Mouse (Mus musculus) kidney, embryonic 14.5 days (tissue): ENCODE measurements around the gene Rfc1. TPM values are rescaled to one million over a fixed set of nuclear protein-coding genes. Genes with fewer than 3 reads are reported as not detected.
"Not testable (repeated sequence)": the region's sequence is repeated elsewhere in the genome, so short reads cannot be mapped to it uniquely, and the experiment has no call there.

Experiments
- ATAC-seq: fragments of 200-750 bp; cut with Nextera tagmentation; 2 replicates; pipeline ENCODE4 v1.8.0; 2017; ENCODE audit warnings: moderate number of reproducible peaks, mild to moderate bottlenecking, moderate TSS enrichment, moderate library complexity; ENCODE audit not compliant: low FRiP score, low TSS enrichment
- H3K27ac ChIP-seq: fragments of 300-500 bp; sonication (generic); 2 replicates; pipeline ENCODE4 v1.5.1; 2014; ENCODE audit warnings: low read depth, mild to moderate bottlenecking, low read length, moderate library complexity, mixed read lengths
- H3K27me3 ChIP-seq: fragments of 300-500 bp; sonication (generic); 2 replicates; pipeline ENCODE4 v1.6.1; 2014; ENCODE audit warnings: mild to moderate bottlenecking, low read length; ENCODE audit not compliant: control insufficient read depth, insufficient read depth
- H3K36me3 ChIP-seq: fragments of 300-500 bp; sonication (generic); 2 replicates; pipeline ENCODE4 v1.6.1; 2014; ENCODE audit warnings: low read length, mixed read lengths; ENCODE audit not compliant: control insufficient read depth, insufficient read depth
- H3K4me1 ChIP-seq: fragments of 300-500 bp; sonication (generic); 2 replicates; pipeline ENCODE4 v1.6.1; 2014; ENCODE audit warnings: low read length, mixed read lengths; ENCODE audit not compliant: control insufficient read depth, insufficient read depth
- H3K4me2 ChIP-seq: fragments of 300-500 bp; sonication (generic); replicated peaks from 2 replicates; pipeline ENCODE4 v1.6.1; 2014; ENCODE audit warnings: low read depth, mild to moderate bottlenecking, low read length
- H3K4me3 ChIP-seq: fragments of 300-500 bp; sonication (generic); 2 replicates; pipeline ENCODE4 v1.5.1; 2014; ENCODE audit warnings: mild to moderate bottlenecking, low read length
- H3K9ac ChIP-seq: fragments of 300-500 bp; sonication (generic); 2 replicates; pipeline ENCODE4 v1.6.1; 2014; ENCODE audit warnings: low read depth, mild to moderate bottlenecking, low read length, moderate library complexity
- H3K9me3 ChIP-seq: fragments of 300-500 bp; sonication (generic); 2 replicates; pipeline ENCODE4 v1.6.1; 2016; ENCODE audit warnings: low read length; ENCODE audit not compliant: control insufficient read depth
- WGBS: fragments of 180-500 bp; shearing (Covaris S2); extraction: QIAGEN DNeasy Blood & Tissue Kit; methylation state at CpG from one replicate; pipeline ENCODE4 v1.1.7; 2014; 5-methylcytosine and 5-hydroxymethylcytosine counted together
- polyA plus RNA-seq: library from polyadenylated mRNA; unstranded; fragments of >200 nt; fragmentation: Nextera tagmentation; extraction: Ambion mirVana; gene quantifications from 2 replicates; pipeline ENCODE4 v1.2.1, GENCODE M21; 2014

Rfc1 gene
- polyA plus RNA-seq, 1 experiment from 2014 or later = 100 TPM

DNA sequence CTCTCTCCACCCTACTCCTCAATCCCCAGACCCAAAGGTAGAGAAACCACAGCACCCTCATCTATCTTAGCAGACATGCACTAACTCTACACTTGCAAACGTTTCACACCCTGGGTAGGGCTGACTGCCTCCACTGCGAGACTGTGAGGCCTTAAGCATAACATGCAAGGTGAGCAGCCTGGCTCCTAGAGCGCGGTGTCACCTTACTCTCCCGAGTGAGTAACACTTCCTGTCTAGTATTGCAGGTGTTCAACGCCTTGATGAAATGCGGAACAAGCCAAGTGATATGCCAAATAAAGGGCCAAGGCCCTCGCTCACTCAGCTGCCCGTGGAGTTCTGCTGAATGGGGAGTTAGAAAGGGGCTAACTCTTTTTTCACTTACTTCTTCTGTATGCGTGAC lies 13.3 kb downstream of the Rfc1 start:
- H3K27me3 ChIP-seq = no peaks in the 10 kb centered on the region
- H3K36me3 ChIP-seq = peaks cover 17% of the 10 kb centered on the region; the same call in 1 of the 2 replicates
- WGBS = 46% methylated on average over 10 of the region's 10 CpGs
- H3K4me3 ChIP-seq = no peak overlapping the region
- no peak for ATAC-seq
- no peaks in the 10 kb centered on the region for H3K9me3 ChIP-seq
- no peak overlapping the region for H3K9ac ChIP-seq
- no peak overlapping the region for H3K27ac ChIP-seq
- peaks cover 4% of the 10 kb centered on the region; the same call in 1 of the 2 replicates for H3K4me1 ChIP-seq
- no peak overlapping the region for H3K4me2 ChIP-seq

DNA sequence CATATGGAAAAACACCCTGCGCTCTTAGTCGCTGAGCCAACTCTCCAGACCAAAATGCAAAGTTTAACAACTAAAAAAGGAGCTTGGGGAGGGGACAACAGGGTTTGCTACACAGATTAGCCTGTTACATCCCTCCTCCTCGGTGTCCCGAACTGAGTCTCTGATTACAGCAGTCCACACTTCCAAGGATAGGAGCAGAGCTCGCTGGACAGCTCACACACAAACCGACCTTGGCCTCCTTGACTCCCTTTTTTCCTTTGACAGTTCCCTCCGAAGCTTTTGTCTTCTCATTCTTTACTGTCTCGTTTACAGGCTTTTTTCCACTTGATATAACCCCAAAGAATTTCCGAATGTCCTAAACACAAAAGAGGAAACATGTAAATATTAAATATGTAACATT lies 16.3 kb downstream of the Rfc1 start:
- no peak for ATAC-seq
- no peak overlapping the region for H3K4me2 ChIP-seq
- peaks cover 30% of the 10 kb centered on the region; the same call in 1 of the 2 replicates for H3K36me3 ChIP-seq
- peaks cover 4% of the 10 kb centered on the region; the same call in 1 of the 2 replicates for H3K4me1 ChIP-seq
- no peak overlapping the region for H3K27ac ChIP-seq
- 93% methylated on average over 9 of the region's 9 CpGs for WGBS
- no peaks in the 10 kb centered on the region for H3K27me3 ChIP-seq
- H3K9me3 ChIP-seq = no peaks in the 10 kb centered on the region
- H3K4me3 ChIP-seq = no peak overlapping the region
- no peak overlapping the region for H3K9ac ChIP-seq

DNA sequence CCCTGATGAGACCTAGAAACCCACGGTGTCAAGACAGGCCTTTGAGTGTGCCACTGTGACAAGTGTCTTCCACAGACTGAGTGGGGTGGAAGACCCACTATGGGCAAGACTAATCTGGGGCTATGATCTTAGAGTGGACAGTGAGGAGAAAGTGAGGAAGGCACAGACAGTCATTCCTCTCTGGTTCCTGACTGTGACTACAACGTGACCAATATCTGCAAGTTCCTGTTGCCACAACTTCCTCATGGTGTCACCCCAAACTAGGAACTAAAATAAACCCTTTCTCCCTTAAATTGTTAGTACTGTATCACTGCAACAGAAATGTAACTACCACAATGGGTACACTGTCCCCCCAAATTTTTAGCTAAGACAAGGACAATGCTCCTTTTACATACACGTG lies 26.6 kb downstream of the Rfc1 start:
- Histone ChIP-seq H3K36me3 (peaks cover 52% of the 10 kb centered on the region; the same call in 1 of the 2 replicates), H3K27me3 (no peaks in the 10 kb centered on the region), H3K4me2 (no peak overlapping the region), H3K4me3 (no peak overlapping the region), H3K9ac (no peak overlapping the region), H3K9me3 (no peaks in the 10 kb centered on the region), H3K27ac (no peak overlapping the region), H3K4me1 (no peaks in the 10 kb centered on the region)
- WGBS = 95% methylated on average over 3 of the region's 3 CpGs
- ATAC-seq = no peak

DNA sequence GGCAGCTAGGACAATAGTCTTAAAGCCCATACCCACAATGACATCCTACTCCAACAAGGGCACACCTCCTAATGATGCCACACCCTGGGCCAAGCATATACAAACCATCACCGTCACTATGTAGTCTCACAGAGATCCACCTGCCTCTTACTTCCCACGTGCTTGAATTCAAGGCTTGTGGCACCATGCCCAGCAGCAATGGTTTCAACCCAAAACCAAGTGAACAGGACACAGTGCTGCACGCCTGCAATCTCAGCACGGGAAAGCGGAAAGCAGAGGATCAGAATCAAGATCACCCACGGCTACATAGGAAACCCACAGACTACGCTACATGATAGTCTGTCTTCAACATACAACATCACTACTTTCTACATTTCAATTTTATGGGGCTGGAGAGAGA lies 27.3 kb downstream of the Rfc1 start:
- Histone ChIP-seq H3K27ac (no peak overlapping the region), H3K36me3 (peaks cover 52% of the 10 kb centered on the region; the same call in 1 of the 2 replicates), H3K4me3 (no peak overlapping the region), H3K9me3 (no peaks in the 10 kb centered on the region), H3K4me2 (no peak overlapping the region), H3K4me1 (no peaks in the 10 kb centered on the region), H3K9ac (no peak overlapping the region), H3K27me3 (no peaks in the 10 kb centered on the region)
- ATAC-seq = no peak
- WGBS = 95% methylated on average over 7 of the region's 7 CpGs

DNA sequence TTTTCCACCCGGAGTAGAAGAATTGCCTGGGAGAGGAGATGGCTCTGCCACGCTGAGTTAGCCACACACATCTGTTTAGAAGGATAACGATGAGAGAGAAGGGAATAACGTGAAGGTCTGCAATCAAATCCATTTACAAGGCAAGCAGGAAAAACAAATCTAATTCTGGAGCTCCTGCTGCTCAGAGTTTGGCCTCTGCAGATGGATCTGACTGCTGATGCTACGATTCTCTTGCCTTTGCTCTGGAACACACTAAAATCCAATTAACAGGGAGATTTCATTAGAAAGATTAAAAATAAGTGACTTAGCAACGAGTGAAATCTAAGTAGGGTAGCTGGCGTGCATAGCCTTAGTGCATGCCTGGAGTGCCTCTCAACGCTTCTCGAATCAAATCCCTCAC lies 30.0 kb downstream of the Rfc1 start:
- no peak overlapping the region for H3K4me3 ChIP-seq
- no peaks in the 10 kb centered on the region for H3K9me3 ChIP-seq
- H3K4me1 ChIP-seq = no peaks in the 10 kb centered on the region
- no peak for ATAC-seq
- H3K27me3 ChIP-seq = no peaks in the 10 kb centered on the region
- no peak overlapping the region for H3K27ac ChIP-seq
- no peak overlapping the region for H3K4me2 ChIP-seq
- H3K36me3 ChIP-seq = peaks cover 54% of the 10 kb centered on the region
- 84% methylated on average over 9 of the region's 9 CpGs for WGBS
- no peak overlapping the region for H3K9ac ChIP-seq

DNA sequence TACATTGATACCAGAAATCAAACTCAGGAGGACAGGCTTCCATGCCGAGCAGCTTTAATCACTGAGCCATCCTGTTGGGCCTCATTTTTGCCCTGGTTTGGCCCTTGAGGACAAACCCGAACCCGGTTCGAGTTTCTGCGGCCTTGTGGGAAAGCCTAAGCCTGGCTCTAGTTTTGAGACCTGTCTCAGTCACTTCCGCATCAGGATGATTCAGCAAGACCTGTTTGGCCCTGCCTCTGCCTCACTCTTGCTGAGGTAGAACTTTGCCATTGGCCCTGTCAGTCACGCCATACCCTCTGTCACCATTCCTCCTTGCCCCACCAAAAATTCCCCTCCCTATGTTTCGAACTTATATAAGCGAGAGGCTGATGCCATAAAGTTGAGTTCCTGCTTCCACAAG lies 35.3 kb downstream of the Rfc1 start:
- Histone ChIP-seq H3K4me1 (no peaks in the 10 kb centered on the region), H3K27ac (no peak overlapping the region), H3K4me3 (no peak overlapping the region), H3K4me2 (no peak overlapping the region), H3K36me3 (peaks cover 61% of the 10 kb centered on the region), H3K9ac (no peak overlapping the region), H3K27me3 (no peaks in the 10 kb centered on the region), H3K9me3 (no peaks in the 10 kb centered on the region)
- no peak for ATAC-seq
- whole genome bisulfite sequencing = 89% methylated on average over 9 of the region's 9 CpGs

DNA sequence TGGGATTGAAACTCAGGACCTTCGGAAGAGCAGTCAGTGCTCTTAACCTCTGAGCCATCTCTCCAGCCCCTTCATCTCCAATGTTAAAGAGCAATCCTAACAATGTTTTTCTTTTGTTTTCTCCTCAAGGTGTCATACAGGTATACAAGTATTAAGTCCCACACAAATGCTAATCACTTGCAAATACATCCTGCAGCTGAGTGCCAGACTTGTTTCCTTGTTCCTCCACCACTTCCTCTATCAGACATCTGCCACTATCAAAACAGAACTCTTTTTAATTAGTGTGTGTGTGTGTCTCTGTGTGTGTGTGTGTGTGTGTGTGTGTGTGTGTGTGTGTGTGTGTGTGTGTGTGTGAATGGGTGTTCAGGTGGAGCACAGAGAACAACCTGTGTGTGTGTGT lies 35.8 kb downstream of the Rfc1 start:
- 96% methylated on average over 1 of the region's 1 CpGs for WGBS
- H3K27ac ChIP-seq = not testable (repeated sequence)

DNA sequence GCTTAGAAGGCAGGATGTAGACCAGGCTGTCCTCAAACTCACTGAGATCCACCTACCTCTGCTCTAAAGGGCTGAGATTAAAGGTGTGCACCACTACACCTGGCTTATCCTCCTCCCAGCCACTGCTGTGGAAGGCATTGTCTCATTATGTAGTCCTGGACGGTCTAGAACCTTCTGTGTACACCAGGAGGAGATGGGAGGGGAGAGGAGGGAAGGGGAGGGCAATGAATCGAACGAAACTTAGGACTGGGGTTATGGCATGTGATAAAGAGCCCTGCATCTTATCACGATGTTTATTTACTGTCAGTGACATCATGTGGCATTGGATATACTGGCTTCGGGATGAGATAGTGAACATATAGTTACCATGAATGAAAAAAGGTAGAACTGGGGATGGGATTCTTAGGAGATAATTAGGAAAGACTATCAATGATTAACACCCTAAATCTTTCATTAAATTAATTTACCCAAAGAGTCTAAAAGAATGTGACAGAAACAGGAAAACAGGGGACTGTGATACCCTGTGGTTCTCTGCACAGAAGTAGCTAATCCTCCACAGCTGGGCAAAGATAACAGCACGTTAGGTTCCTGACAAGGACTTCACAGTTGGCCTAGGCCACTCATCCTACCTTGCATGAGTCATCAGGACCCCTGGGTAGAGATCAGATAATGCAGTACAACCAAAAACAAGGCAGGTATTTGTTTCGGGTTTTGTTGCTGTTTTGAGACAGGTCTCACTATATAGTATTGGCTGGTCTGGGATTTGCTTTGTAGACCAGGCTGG lies 37.1 kb downstream of the Rfc1 start:
- Histone ChIP-seq H3K27ac (no peak overlapping the region), H3K9ac (no peak overlapping the region), H3K9me3 (no peaks in the 10 kb centered on the region), H3K27me3 (no peaks in the 10 kb centered on the region), H3K4me2 (no peak overlapping the region), H3K4me1 (no peaks in the 10 kb centered on the region), H3K4me3 (no peak overlapping the region), H3K36me3 (peaks cover 68% of the 10 kb centered on the region)
- WGBS = 87% methylated on average over 7 of the region's 7 CpGs
- ATAC-seq = no peak

More for the DNA sequence above, 35.8 kb downstream of the Rfc1 start:
- not testable (repeated sequence) for H3K4me3 ChIP-seq, H3K9me3 ChIP-seq, H3K9ac ChIP-seq, ATAC-seq, H3K27me3 ChIP-seq, H3K4me1 ChIP-seq, H3K4me2 ChIP-seq
- peaks cover 64% of the 10 kb centered on the region for H3K36me3 ChIP-seq

DNA sequence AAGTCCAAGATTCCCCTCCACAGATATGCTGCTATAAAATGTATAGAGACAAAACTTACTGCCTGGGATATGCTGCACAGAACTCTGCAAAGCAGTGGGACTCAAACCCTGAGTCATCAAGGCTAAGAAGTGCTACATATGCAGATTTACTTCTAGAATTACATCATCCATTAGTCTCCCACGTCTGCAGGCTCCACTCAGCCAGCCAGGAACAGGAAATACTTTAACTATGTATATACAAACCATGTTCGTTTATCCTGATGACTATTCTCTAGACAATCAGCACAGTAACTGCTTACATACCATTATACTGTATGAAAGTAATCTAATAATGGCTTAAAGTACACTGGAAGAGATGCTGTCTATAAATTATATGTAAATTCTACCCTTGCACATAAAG lies 41.2 kb downstream of the Rfc1 start:
- no peak overlapping the region for H3K4me3 ChIP-seq
- H3K36me3 ChIP-seq = peaks cover 74% of the 10 kb centered on the region
- no peak overlapping the region for H3K4me2 ChIP-seq
- ATAC-seq = no peak
- 52% methylated on average over 2 of the region's 2 CpGs for WGBS
- no peak overlapping the region for H3K27ac ChIP-seq
- no peaks in the 10 kb centered on the region for H3K9me3 ChIP-seq
- no peaks in the 10 kb centered on the region for H3K4me1 ChIP-seq
- H3K9ac ChIP-seq = no peak overlapping the region
- no peaks in the 10 kb centered on the region for H3K27me3 ChIP-seq
